Mouse (Mus musculus) embryonic facial prominence, embryonic 15.5 days (tissue): ENCODE results near the gene Cntf. TPM values are rescaled to one million over a fixed set of nuclear protein-coding genes. Genes with fewer than 3 reads are reported as not detected.

Experiments used
- polyA plus RNA-seq: library from polyadenylated mRNA; unstranded; fragments of >200 nt; fragmentation: Nextera tagmentation; extraction: Ambion mirVana; gene quantifications from 2 replicates; pipeline ENCODE4 v1.2.1, GENCODE M21; 2015

Cntf gene
- polyA plus RNA-seq, 1 experiment from 2014 or later = 1.4 TPM

Other genes starting within 250 kb of the Cntf start
- gene Fam111a, start 219.9 kb downstream of the Cntf start, polyA plus RNA-seq = 22.0 and 23.9 TPM in 2 replicates
- gene Gm4952, start 165.7 kb downstream of the Cntf start, polyA plus RNA-seq = 0.13 TPM in 1 of 2 replicates, not detected in the other
- 0.12 TPM in 1 of 2 replicates, not detected in the other for gene Glyat, start 132.3 kb downstream of the Cntf start, polyA plus RNA-seq
- gene Olfr1442, start 95.2 kb downstream of the Cntf start, polyA plus RNA-seq = not detected in 2 replicates
- gene Olfr1443, start 87.5 kb downstream of the Cntf start, polyA plus RNA-seq = not detected in 2 replicates
- gene Keg1, start 69.8 kb downstream of the Cntf start, polyA plus RNA-seq = not detected in 2 replicates
- 14.3 and 15.0 TPM in 2 replicates for gene Zfp91, start 30.5 kb upstream of the Cntf start, polyA plus RNA-seq
- 5.2 and 5.3 TPM in 2 replicates for gene Lpxn, start 30.6 kb upstream of the Cntf start, polyA plus RNA-seq
- gene Gm5244, start 81.0 kb upstream of the Cntf start, polyA plus RNA-seq = not detected in 2 replicates
- not detected in 2 replicates for gene Olfr1444, start 91.7 kb upstream of the Cntf start, polyA plus RNA-seq
- not detected in 2 replicates for gene Olfr1445, start 118.2 kb upstream of the Cntf start, polyA plus RNA-seq
- 0.11 and 0.23 TPM in 2 replicates for gene Olfr1446, start 127.9 kb upstream of the Cntf start, polyA plus RNA-seq
- gene Olfr1447, start 138.1 kb upstream of the Cntf start, polyA plus RNA-seq = 0.07 TPM in 1 of 2 replicates, not detected in the other
- gene Olfr1448, start 158.8 kb upstream of the Cntf start, polyA plus RNA-seq = 0.09 TPM in 1 of 2 replicates, not detected in the other
- not detected in 2 replicates for gene Olfr1449, start 165.2 kb upstream of the Cntf start, polyA plus RNA-seq
- gene Olfr1450, start 184.6 kb upstream of the Cntf start, polyA plus RNA-seq = not detected in 2 replicates
- gene Olfr1451, start 229.4 kb upstream of the Cntf start, polyA plus RNA-seq = not detected in 2 replicates